Mouse (Mus musculus) intestine, postnatal 0 days (tissue): ENCODE measurements around the gene Stx7. TPM values are rescaled to one million over a fixed set of nuclear protein-coding genes. Genes with fewer than 3 reads are reported as not detected.

Experiments
- ATAC-seq: fragments of 200-750 bp; cut with Nextera tagmentation; 2 replicates; pipeline ENCODE4 v1.8.0; 2017; ENCODE audit warnings: mild to moderate bottlenecking, moderate TSS enrichment, moderate library complexity
- H3K27ac ChIP-seq: fragments of 300-500 bp; sonication (generic); 2 replicates; pipeline ENCODE4 v1.5.1; 2014; ENCODE audit warnings: mild to moderate bottlenecking, low read depth, low read length, moderate library complexity
- H3K27me3 ChIP-seq: fragments of 300-500 bp; sonication (generic); replicated peaks from 2 replicates; pipeline ENCODE4 v1.6.1; 2014; ENCODE audit warnings: low read length, mixed read lengths; ENCODE audit not compliant: control insufficient read depth, insufficient read depth
- H3K36me3 ChIP-seq: fragments of 300-500 bp; sonication (generic); 2 replicates; pipeline ENCODE4 v1.6.1; 2014; ENCODE audit warnings: mild to moderate bottlenecking, moderate library complexity; ENCODE audit not compliant: control insufficient read depth, insufficient read depth
- H3K4me1 ChIP-seq: fragments of 300-500 bp; sonication (generic); replicated peaks from 2 replicates; pipeline ENCODE4 v1.6.1; 2014; ENCODE audit warnings: antibody characterized with exemption, low read length, mixed read lengths; ENCODE audit not compliant: control insufficient read depth, insufficient read depth
- H3K4me2 ChIP-seq: fragments of 300-500 bp; sonication (generic); replicated peaks from 2 replicates; pipeline ENCODE4 v1.6.1; 2014; ENCODE audit warnings: low read depth, mild to moderate bottlenecking, moderate library complexity
- H3K4me3 ChIP-seq: fragments of 300-500 bp; sonication (generic); 2 replicates; pipeline ENCODE4 v1.5.1; 2014; ENCODE audit warnings: low read depth, low read length
- H3K9ac ChIP-seq: fragments of 300-500 bp; sonication (generic); 2 replicates; pipeline ENCODE4 v1.6.1; 2014; ENCODE audit warnings: mild to moderate bottlenecking, low read depth, low read length
- H3K9me3 ChIP-seq: fragments of 300-500 bp; sonication (generic); 2 replicates; pipeline ENCODE4 v1.6.1; 2016; ENCODE audit warnings: mixed run types; ENCODE audit not compliant: control insufficient read depth
- CTCF ChIP-seq: sonication (generic); IDR thresholded peaks from 2 replicates; pipeline ENCODE4 v1.5.1; 2016; ENCODE audit warnings: low read depth, mild to moderate bottlenecking, control low read depth, antibody characterized with exemption, moderate library complexity
- WGBS: fragments of 180-500 bp; shearing (Covaris S2); extraction: QIAGEN DNeasy Blood & Tissue Kit; methylation state at CpG from one replicate; pipeline ENCODE4 v1.1.7; 2014; 5-methylcytosine and 5-hydroxymethylcytosine counted together
- polyA plus RNA-seq: library from polyadenylated mRNA; unstranded; fragments of >200 nt; fragmentation: Nextera tagmentation; extraction: Ambion mirVana; gene quantifications from 2 replicates; pipeline ENCODE4 v1.2.1, GENCODE M21; 2015

Gene Stx7
- polyA plus RNA-seq, 1 experiment from 2014 or later: 171 TPM

- Histone ChIP-seq H3K4me2 (no peak overlapping the region), H3K27me3 (no peaks in the 10 kb centered on the region), H3K9ac (no peak overlapping the region), H3K4me1 (no peaks in the 10 kb centered on the region), H3K9me3 (no peaks in the 10 kb centered on the region), H3K36me3 (no peaks in the 10 kb centered on the region), H3K4me3 (no peak overlapping the region), H3K27ac (no peak overlapping the region)
- no peak for TF ChIP-seq CTCF
- WGBS: 85% methylated on average over 5 of the region's 5 CpGs
- no peak for ATAC-seq
These were observed 64.2 kb downstream of the Stx7 start for GRCm38 (mm10) chr10:24213297-24213696.

GRCm38 (mm10) chr10:24217558-24218268, 68.6 kb downstream of the Stx7 start:
- no peak overlapping the region for H3K27ac ChIP-seq
- H3K9me3 ChIP-seq: no peaks in the 10 kb centered on the region
- no peak overlapping the region for H3K4me3 ChIP-seq
- H3K36me3 ChIP-seq: no peaks in the 10 kb centered on the region
- H3K9ac ChIP-seq: no peak overlapping the region
- H3K4me2 ChIP-seq: no peak overlapping the region; the same call in 1 of the 2 replicates
- ATAC-seq: no peak
- H3K4me1 ChIP-seq: no peaks in the 10 kb centered on the region
- WGBS: 34% methylated on average over 6 of the region's 6 CpGs
- no peaks in the 10 kb centered on the region for H3K27me3 ChIP-seq
- no peak for TF ChIP-seq CTCF

GRCm38 (mm10) chr10:24220931-24221330, 71.8 kb downstream of the Stx7 start:
- no peak for TF ChIP-seq CTCF
- Histone ChIP-seq H3K27me3 (peaks cover 10% of the 10 kb centered on the region; the same call in 1 of the 2 replicates), H3K4me1 (peaks cover 6% of the 10 kb centered on the region; the same call in 1 of the 2 replicates), H3K9ac (no peak overlapping the region), H3K36me3 (no peaks in the 10 kb centered on the region), H3K9me3 (no peaks in the 10 kb centered on the region), H3K4me2 (no peak overlapping the region), H3K4me3 (no peak overlapping the region), H3K27ac (no peak overlapping the region)
- WGBS: 71% methylated on average over 5 of the region's 5 CpGs
- ATAC-seq: no peak

GRCm38 (mm10) chr10:24222911-24223310, 73.8 kb downstream of the Stx7 start:
- Histone ChIP-seq H3K9ac (no peak overlapping the region), H3K36me3 (no peaks in the 10 kb centered on the region), H3K27ac (no peak overlapping the region), H3K27me3 (peaks cover 10% of the 10 kb centered on the region; the same call in 1 of the 2 replicates), H3K4me2 (peak overlapping the region; percentile 93), H3K4me1 (peaks cover 6% of the 10 kb centered on the region; the same call in 1 of the 2 replicates), H3K9me3 (no peaks in the 10 kb centered on the region), H3K4me3 (peak overlapping the region; percentile 48)
- no peak for ATAC-seq
- TF ChIP-seq CTCF: no peak
- 21% methylated on average over 6 of the region's 6 CpGs for WGBS

- Histone ChIP-seq H3K9me3 (no peaks in the 10 kb centered on the region), H3K4me1 (peaks cover 6% of the 10 kb centered on the region; the same call in 1 of the 2 replicates), H3K4me2 (peak within 1 kb of the TSS; percentile 93), H3K27me3 (peaks cover 10% of the 10 kb centered on the region; the same call in 1 of the 2 replicates), H3K4me3 (peak within 1 kb of the TSS; percentile 48), H3K27ac (no peak within 1 kb of the TSS), H3K36me3 (no peaks in the 10 kb centered on the region), H3K9ac (peak within 1 kb of the TSS; percentile 40)
- TF ChIP-seq CTCF: peak; percentile 57
- ATAC-seq: peak; percentile 60
- 3% methylated on average over 56 of the region's 56 CpGs for WGBS
These were observed 74.5 kb downstream of the Stx7 start, which contains the start of gene Moxd1 for GRCm38 (mm10) chr10:24223449-24224143. Gene Moxd1 (plus strand): TSS chr10:24223517.

GRCm38 (mm10) chr10:24224591-24224990, 75.5 kb downstream of the Stx7 start:
- H3K4me3 ChIP-seq: no peak overlapping the region
- peaks cover 10% of the 10 kb centered on the region; the same call in 1 of the 2 replicates for H3K27me3 ChIP-seq
- no peak overlapping the region for H3K27ac ChIP-seq
- ATAC-seq: no peak
- H3K9ac ChIP-seq: no peak overlapping the region
- H3K36me3 ChIP-seq: no peaks in the 10 kb centered on the region
- peaks cover 6% of the 10 kb centered on the region; the same call in 1 of the 2 replicates for H3K4me1 ChIP-seq
- WGBS: 57% methylated on average over 8 of the region's 8 CpGs
- no peak for TF ChIP-seq CTCF
- no peaks in the 10 kb centered on the region for H3K9me3 ChIP-seq
- no peak overlapping the region for H3K4me2 ChIP-seq
